Mouse (Mus musculus): ENCODE measurements around the gene Rps27l.

The Rps27l gene

DNA sequence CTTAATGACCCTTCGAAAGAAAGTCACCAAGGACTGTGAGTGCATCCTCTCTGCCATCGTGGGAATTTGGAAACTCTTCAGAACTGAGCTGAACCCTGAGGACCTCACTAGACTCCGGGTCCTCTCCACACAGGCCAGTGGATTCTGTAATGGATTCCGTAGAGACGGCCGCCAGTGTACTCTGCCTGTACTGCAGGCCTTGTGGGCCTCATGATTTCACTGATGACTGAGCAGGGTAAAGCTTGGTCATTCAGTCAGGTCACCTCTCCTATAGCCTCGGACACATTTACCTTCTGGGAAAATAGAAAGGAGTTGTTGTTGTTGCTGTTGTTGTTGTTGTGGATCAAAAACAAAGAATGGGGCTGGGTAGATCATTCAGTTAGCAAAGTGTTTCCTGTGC, 36.2 kb downstream of the Rps27l start:
- no peak for ATAC-seq (ENCODE audit: low TSS enrichment)

- no peak for ATAC-seq (ENCODE audit: low TSS enrichment)
Observed at GRCm38 (mm10) chr9:66985377-66985776, 39.5 kb downstream of the Rps27l start.

GRCm38 (mm10) chr9:66988198-66988887, 42.5 kb downstream of the Rps27l start:
- ATAC-seq (ENCODE audit: low TSS enrichment) = peak; percentile 11; the same call in 1 of the 2 replicates

DNA sequence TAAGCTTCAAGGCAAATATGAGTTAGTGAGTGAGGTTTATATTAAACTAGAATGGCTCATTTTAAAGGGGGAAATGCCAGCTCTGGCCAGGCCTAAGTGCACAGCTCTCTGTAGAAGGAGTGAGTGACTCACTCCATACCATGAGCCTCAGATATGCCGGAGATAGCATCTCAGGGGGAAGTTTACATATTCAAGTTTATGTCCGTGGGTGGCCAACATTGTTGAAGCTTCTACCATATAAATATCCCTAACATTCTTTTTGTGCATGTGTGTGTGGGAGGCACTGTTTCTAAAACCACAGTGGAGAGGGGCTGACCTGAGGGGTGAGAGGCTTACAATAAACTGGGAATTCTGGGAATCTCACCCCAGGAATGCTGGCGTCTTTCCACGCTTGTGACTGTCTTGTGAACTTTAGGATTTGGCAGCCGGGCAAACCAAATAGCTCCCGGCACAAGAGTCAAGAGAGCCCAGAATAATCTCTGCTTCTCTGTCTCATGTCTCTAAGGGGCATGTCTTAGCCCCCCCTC, 43.1 kb downstream of the Rps27l start:
- peak; percentile 76 for ATAC-seq (ENCODE audit: low TSS enrichment)

DNA sequence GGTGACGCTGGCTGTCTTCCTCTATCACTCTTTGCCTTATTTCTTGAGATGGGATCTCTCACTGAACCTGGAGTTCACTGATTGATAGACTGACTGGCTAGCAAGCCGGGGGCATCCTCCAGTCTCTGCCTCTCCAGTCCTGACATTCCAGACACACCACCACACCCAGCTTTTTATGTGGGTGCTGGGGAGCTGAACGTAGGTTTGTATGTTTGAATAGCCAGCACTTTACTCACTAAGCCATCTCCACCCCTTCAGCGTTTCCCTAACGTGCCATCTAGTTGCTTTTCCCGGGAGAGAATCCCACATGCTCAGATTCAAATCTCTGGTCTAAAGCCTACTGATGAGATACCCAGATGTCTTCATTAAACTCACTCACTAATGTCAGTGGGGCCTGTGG, 43.7 kb downstream of the Rps27l start:
- 0 out of 2 replicates have a peak, but pooled peaks have one; percentile 4 for ATAC-seq (ENCODE audit: low TSS enrichment)

DNA sequence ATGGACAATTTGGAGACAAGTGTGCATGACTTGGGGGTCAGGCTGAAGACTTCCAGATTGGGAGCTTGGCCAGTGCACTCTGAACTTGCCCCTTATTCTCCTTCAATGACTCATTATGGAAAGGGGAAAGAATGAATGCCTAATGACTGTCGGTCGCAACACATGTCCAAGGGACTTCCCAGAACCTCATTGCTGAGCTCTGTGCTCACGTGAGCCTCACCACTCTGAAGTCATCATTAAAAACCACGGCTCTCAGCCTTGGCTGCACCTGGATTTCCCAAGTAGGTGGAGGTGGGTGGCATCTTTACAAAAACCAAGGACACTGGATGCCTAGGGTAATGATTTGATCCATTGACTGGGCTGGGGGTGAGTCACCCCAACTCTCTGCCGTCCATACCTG, 44.2 kb downstream of the Rps27l start:
- ATAC-seq (ENCODE audit: low TSS enrichment) = no peak

DNA sequence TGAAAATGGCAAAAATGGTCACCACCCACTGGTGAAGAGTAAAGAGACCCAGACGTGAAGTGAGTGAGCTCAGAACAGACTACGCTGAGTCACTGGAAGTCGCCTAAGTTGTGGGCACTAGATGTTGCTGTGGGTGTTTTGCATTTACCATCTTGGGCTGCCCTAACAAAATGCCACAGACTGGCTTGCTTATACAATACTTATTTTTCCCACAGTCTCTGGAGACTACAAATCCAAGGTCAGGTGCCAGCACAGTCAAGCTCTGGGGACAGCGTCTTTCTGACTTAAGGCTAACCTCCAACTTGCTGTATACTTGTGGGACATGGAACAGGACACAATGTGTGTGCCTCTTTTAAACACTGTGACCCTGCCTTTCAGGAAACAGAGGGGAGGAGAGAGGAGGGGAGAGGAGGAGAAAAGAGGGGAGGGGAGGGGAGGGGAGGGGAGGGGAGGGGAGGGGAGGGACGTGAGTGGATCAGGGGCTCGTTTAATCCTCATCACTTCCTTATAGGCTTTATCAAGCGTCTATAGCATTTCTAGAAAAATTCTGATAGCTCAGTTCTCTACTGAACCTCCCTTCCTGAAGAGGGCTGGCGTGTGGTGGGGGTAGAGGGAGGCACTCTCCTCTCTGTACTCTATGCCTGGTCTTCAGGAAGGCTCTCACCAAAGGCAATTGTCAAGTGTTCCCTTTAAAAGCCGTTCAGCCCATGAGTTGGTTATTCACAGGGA, 45.3 kb downstream of the Rps27l start:
- peak; percentile 82 for ATAC-seq (ENCODE audit: low TSS enrichment)

- ATAC-seq (ENCODE audit: low TSS enrichment) = no peak
Observed at GRCm38 (mm10) chr9:66991750-66992410, 46.0 kb downstream of the Rps27l start.

Measured in frontal cortex, adult (tissue).